Mouse (Mus musculus) ES-Bruce4 (cell line): ENCODE results near the gene A3galt2. TPM values are rescaled to one million over a fixed set of nuclear protein-coding genes. Genes with fewer than 3 reads are reported as not detected.

Source experiments
- H3K27ac ChIP-seq: 2 replicates; pipeline ENCODE4 v1.5.1; 2012; ENCODE audit warnings: low read length, inconsistent platforms; ENCODE audit not compliant: insufficient read depth
- H3K27me3 ChIP-seq: 2 replicates; pipeline ENCODE4 v1.6.1; 2012; ENCODE audit warnings: mild to moderate bottlenecking, low read length, inconsistent platforms; ENCODE audit not compliant: control insufficient read depth, poor library complexity, insufficient read depth, severe bottlenecking
- H3K36me3 ChIP-seq: 2 replicates; pipeline ENCODE4 v1.6.1; 2012; ENCODE audit warnings: inconsistent platforms, mild to moderate bottlenecking, low read length, moderate library complexity; ENCODE audit not compliant: control insufficient read depth, poor library complexity, insufficient read depth, severe bottlenecking
- H3K4me1 ChIP-seq: one replicate; pipeline ENCODE4 v1.8.1; 2011; ENCODE audit warnings: low read length; ENCODE audit not compliant: control insufficient read depth, insufficient read depth
- H3K4me3 ChIP-seq: 2 replicates; pipeline ENCODE4 v1.5.1; 2011; ENCODE audit warnings: low read depth, mild to moderate bottlenecking, low read length
- H3K9ac ChIP-seq: 2 replicates; pipeline ENCODE4 v1.6.1; 2012; ENCODE audit warnings: low read depth, mild to moderate bottlenecking, inconsistent platforms; ENCODE audit not compliant: poor library complexity, severe bottlenecking
- H3K9me3 ChIP-seq: replicated peaks from 2 replicates; pipeline ENCODE4 v1.6.1; 2012; ENCODE audit warnings: mild to moderate bottlenecking, low read length, inconsistent platforms; ENCODE audit not compliant: control insufficient read depth, poor library complexity, insufficient read depth, severe bottlenecking
- CTCF ChIP-seq: IDR thresholded peaks from one replicate; pipeline ENCODE4 v1.8.1; 2011; ENCODE audit warnings: low read depth, low read length
- EP300 ChIP-seq: IDR thresholded peaks from 2 replicates; pipeline ENCODE4 v1.6.1; 2011; ENCODE audit warnings: low read depth, low read length; ENCODE audit not compliant: insufficient read depth
- POLR2A ChIP-seq: IDR thresholded peaks from one replicate; pipeline ENCODE4 v1.8.1; 2011; ENCODE audit warnings: low read length; ENCODE audit not compliant: insufficient read depth
- polyA plus RNA-seq: library from polyadenylated mRNA; stranded (reverse); fragments of >200 nt; gene quantifications from 2 replicates; pipeline ENCODE4 v1.2.4, GENCODE M21; 2011; ENCODE audit warnings: low read depth; ENCODE audit not compliant: missing spikeins, insufficient read depth, insufficient read length

The A3galt2 gene
- polyA plus RNA-seq, 1 experiment: not detected

DNA sequence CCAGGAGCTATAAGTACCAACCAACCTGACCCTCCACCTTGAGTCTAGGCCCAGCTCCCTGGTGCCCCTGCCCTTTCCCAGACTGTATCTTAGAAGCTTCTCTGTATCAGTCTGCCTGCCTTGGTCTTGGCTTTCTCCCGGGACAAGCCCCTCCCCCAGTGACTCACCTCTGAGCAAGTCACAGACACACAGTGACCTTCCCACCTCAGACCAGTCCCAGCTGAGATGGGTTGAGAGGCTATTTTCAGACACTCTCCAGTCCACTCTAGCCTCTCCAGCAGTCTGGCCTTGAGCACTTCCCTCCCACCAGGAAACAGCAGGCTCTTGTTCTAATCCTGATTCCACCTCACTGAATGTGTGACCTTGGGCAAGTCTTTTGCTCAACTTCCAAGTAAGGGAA, 38.5 kb downstream of the A3galt2 start:
- H3K36me3 ChIP-seq: no peaks in the 10 kb centered on the region
- no peak overlapping the region for H3K9ac ChIP-seq
- no peak overlapping the region for H3K4me3 ChIP-seq
- no peak for TF ChIP-seq CTCF
- no peak for TF ChIP-seq POLR2A
- H3K9me3 ChIP-seq: no peaks in the 10 kb centered on the region
- H3K27me3 ChIP-seq: no peaks in the 10 kb centered on the region
- peaks cover 2% of the 10 kb centered on the region for H3K4me1 ChIP-seq
- no peak overlapping the region for H3K27ac ChIP-seq

DNA sequence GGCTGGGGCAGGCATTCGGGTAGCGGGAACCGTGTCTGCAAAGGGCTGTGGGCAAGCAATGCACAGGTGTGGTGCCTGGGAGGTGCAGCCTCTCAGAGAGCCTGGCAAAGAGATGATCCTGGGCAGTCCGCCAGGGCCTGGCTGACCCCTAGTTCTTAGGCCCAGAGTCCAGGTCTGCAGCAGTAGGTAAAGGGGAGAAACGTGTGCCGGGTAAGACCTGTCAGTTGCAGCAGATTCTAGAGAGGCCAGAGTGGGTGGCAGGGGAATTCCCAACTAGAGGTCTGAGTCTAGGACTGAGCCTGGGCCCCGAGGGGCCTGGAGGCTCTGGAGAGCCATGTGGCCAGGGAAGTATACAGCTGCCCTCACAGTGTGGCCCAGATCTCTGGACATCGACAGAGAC, 39.0 kb downstream of the A3galt2 start:
- Histone ChIP-seq H3K9ac (no peak overlapping the region), H3K4me1 (peaks cover 2% of the 10 kb centered on the region), H3K36me3 (no peaks in the 10 kb centered on the region), H3K9me3 (no peaks in the 10 kb centered on the region), H3K27ac (no peak overlapping the region), H3K27me3 (no peaks in the 10 kb centered on the region), H3K4me3 (no peak overlapping the region)
- TF ChIP-seq EP300 (no peak), POLR2A (no peak)

- Histone ChIP-seq H3K4me1 (peaks cover 2% of the 10 kb centered on the region), H3K27ac (no peak overlapping the region), H3K9me3 (no peaks in the 10 kb centered on the region), H3K36me3 (no peaks in the 10 kb centered on the region), H3K27me3 (no peaks in the 10 kb centered on the region), H3K9ac (no peak overlapping the region), H3K4me3 (no peak overlapping the region)
- TF ChIP-seq CTCF (no peak), EP300 (no peak), POLR2A (no peak)
Measured at GRCm38 (mm10) chr4:128795596-128795995, 40.4 kb downstream of the A3galt2 start.

- Histone ChIP-seq H3K9me3 (no peaks in the 10 kb centered on the region), H3K27ac (no peak overlapping the region), H3K27me3 (no peaks in the 10 kb centered on the region), H3K4me1 (peaks cover 2% of the 10 kb centered on the region), H3K4me3 (no peak overlapping the region), H3K36me3 (no peaks in the 10 kb centered on the region), H3K9ac (no peak overlapping the region)
- no peak for TF ChIP-seq CTCF
- TF ChIP-seq POLR2A: no peak
- no peak for TF ChIP-seq EP300
Measured at GRCm38 (mm10) chr4:128796788-128797187, 41.6 kb downstream of the A3galt2 start.

GRCm38 (mm10) chr4:128801675-128802465, 46.7 kb downstream of the A3galt2 start:
- H3K4me1 ChIP-seq: no peaks in the 10 kb centered on the region

DNA sequence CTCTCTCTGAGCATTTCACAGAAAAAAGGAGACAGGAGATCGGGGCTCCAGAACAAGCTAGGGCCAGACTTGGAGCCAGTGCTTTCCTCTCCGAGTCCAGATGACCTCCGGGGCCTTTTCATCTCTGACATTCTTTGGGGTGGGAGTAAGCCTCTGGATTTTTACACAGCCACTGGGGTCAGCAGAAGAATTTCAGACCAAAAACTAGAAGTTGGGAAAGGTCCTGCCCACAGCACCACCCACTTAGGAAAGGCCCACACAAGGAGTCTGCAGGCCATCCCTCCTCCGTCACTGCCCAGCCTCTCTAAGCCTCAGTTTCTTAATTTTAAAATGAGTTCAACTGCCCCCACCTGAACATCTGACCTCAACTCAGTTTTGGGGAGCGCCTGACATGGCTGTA, 48.4 kb downstream of the A3galt2 start:
- H3K9me3 ChIP-seq: no peaks in the 10 kb centered on the region
- no peak for TF ChIP-seq EP300
- TF ChIP-seq CTCF: no peak
- no peak for TF ChIP-seq POLR2A
- H3K9ac ChIP-seq: no peak overlapping the region
- peaks cover 2% of the 10 kb centered on the region; the same call in 1 of the 2 replicates for H3K27me3 ChIP-seq
- H3K36me3 ChIP-seq: no peaks in the 10 kb centered on the region
- H3K4me3 ChIP-seq: no peak overlapping the region
- no peak overlapping the region for H3K27ac ChIP-seq
- no peaks in the 10 kb centered on the region for H3K4me1 ChIP-seq

More at GRCm38 (mm10) chr4:128801675-128802465, 46.7 kb downstream of the A3galt2 start:
- peaks cover 2% of the 10 kb centered on the region; the same call in 1 of the 2 replicates for H3K27me3 ChIP-seq
- no peak overlapping the region for H3K4me3 ChIP-seq
- H3K36me3 ChIP-seq: no peaks in the 10 kb centered on the region
- no peak overlapping the region for H3K9ac ChIP-seq
- no peaks in the 10 kb centered on the region for H3K9me3 ChIP-seq
- TF ChIP-seq POLR2A: no peak
- TF ChIP-seq EP300: no peak
- no peak overlapping the region for H3K27ac ChIP-seq
